Mouse (Mus musculus): ENCODE results near the gene Sema3g.

- TF ChIP-seq CTCF (IDR thresholded peaks at IDR 0.05; ENCODE audit: extremely low read depth, insufficient read depth, low read length) (no peak), POLR2A (IDR thresholded peaks at IDR 0.05; ENCODE audit: extremely low read depth, insufficient read depth, low read length) (no peak)
These were observed 48.2 kb upstream of the Sema3g start for GRCm38 (mm10) chr14:31169508-31169907.
